Mouse (Mus musculus): ENCODE measurements around the gene Samd9l. TPM values are rescaled to one million over a fixed set of nuclear protein-coding genes. Genes with fewer than 3 reads are reported as not detected.

Samd9l gene
- total RNA-seq (2023) = 68.0 TPM

GRCm38 (mm10) chr6:3399340-3400068, at the start of gene Samd9l:
Gene Samd9l, minus strand, starts transcription at chr6:3399572.

Other genes starting within 250 kb of the Samd9l start
- gene Hepacam2, start 98.7 kb upstream of the Samd9l start, total RNA-seq (2023) = 1.2 TPM
- 24.2 TPM for gene Vps50, start 98.8 kb upstream of the Samd9l start, total RNA-seq (2023)

Data from CD4-positive naive resting alpha-beta T cell, adult 57 days (primary cell).